Mouse (Mus musculus) hindbrain, embryonic 12.5 days (tissue): ENCODE measurements at regions not wholly inside any gene's neighbourhood (a gene's known extent, or its start where the extent isn't known, plus 50 kb on each side); places are given as distances from the start of the nearest gene placed in this dataset.

Experiments used
- ATAC-seq: fragments of 200-750 bp; cut with Nextera tagmentation; 2 replicates; pipeline ENCODE4 v1.8.0; 2017; ENCODE audit warnings: moderate TSS enrichment; ENCODE audit not compliant: low FRiP score
- H3K27ac ChIP-seq: fragments of 300-500 bp; sonication (generic); 2 replicates; pipeline ENCODE4 v1.5.1; 2016; ENCODE audit warnings: mild to moderate bottlenecking
- H3K27me3 ChIP-seq: fragments of 300-500 bp; sonication (generic); 2 replicates; pipeline ENCODE4 v1.6.1; 2016; ENCODE audit warnings: mild to moderate bottlenecking
- H3K36me3 ChIP-seq: fragments of 300-500 bp; sonication (generic); 2 replicates; pipeline ENCODE4 v1.6.1; 2016; ENCODE audit warnings: mild to moderate bottlenecking
- H3K4me1 ChIP-seq: fragments of 300-500 bp; sonication (generic); 2 replicates; pipeline ENCODE4 v1.6.1; 2016
- H3K4me2 ChIP-seq: fragments of 300-500 bp; sonication (generic); replicated peaks from 2 replicates; pipeline ENCODE4 v1.6.1; 2016; ENCODE audit warnings: mild to moderate bottlenecking
- H3K4me3 ChIP-seq: fragments of 300-500 bp; sonication (generic); 2 replicates; pipeline ENCODE4 v1.5.1; 2016; ENCODE audit warnings: mild to moderate bottlenecking
- H3K9ac ChIP-seq: fragments of 300-500 bp; sonication (generic); 2 replicates; pipeline ENCODE4 v1.6.1; 2016; ENCODE audit warnings: mild to moderate bottlenecking, moderate library complexity
- H3K9me3 ChIP-seq: fragments of 300-500 bp; sonication (generic); replicated peaks from 2 replicates; pipeline ENCODE4 v1.6.1; 2016; ENCODE audit warnings: mild to moderate bottlenecking
- WGBS: fragments of 180-500 bp; shearing (Covaris S2); methylation state at CpG from one replicate; pipeline ENCODE4 v1.1.7; 2016; 5-methylcytosine and 5-hydroxymethylcytosine counted together

GRCm38 (mm10) chr14:58939086-58939485 lies 203.6 kb downstream of the 1700129C05Rik start:
- Histone ChIP-seq H3K27ac (no peak overlapping the region), H3K27me3 (0 out of 2 replicates have a peak, but pooled peaks cover 5% of the 10 kb centered on the region), H3K36me3 (no peaks in the 10 kb centered on the region), H3K9ac (no peak overlapping the region), H3K4me2 (no peak overlapping the region), H3K9me3 (no peaks in the 10 kb centered on the region), H3K4me1 (peaks cover 16% of the 10 kb centered on the region), H3K4me3 (no peak overlapping the region)
- ATAC-seq = no peak
- 89% methylated on average over 1 of the region's 1 CpGs for WGBS

GRCm38 (mm10) chr14:58938601-58938970 lies 204.1 kb downstream of the 1700129C05Rik start:
- no peak overlapping the region for H3K9ac ChIP-seq
- no peak overlapping the region for H3K4me2 ChIP-seq
- H3K4me3 ChIP-seq = no peak overlapping the region
- peaks cover 16% of the 10 kb centered on the region for H3K4me1 ChIP-seq
- 0 out of 2 replicates have a peak, but pooled peaks cover 5% of the 10 kb centered on the region for H3K27me3 ChIP-seq
- no peak for ATAC-seq
- 42% methylated on average over 5 of the region's 5 CpGs for WGBS
- H3K27ac ChIP-seq = no peak overlapping the region
- H3K36me3 ChIP-seq = no peaks in the 10 kb centered on the region
- H3K9me3 ChIP-seq = no peaks in the 10 kb centered on the region

- Histone ChIP-seq H3K27me3 (0 out of 2 replicates have a peak, but pooled peaks cover 5% of the 10 kb centered on the region), H3K4me2 (peak overlapping the region; percentile 35; the same call in 1 of the 2 replicates), H3K9ac (no peak overlapping the region), H3K9me3 (no peaks in the 10 kb centered on the region), H3K4me1 (peaks cover 16% of the 10 kb centered on the region), H3K27ac (0 out of 2 replicates have a peak overlapping the region, but pooled peaks have one; percentile 35), H3K36me3 (no peaks in the 10 kb centered on the region), H3K4me3 (no peak overlapping the region)
- WGBS = 39% methylated on average over 12 of the region's 12 CpGs
- peak; percentile 71 for ATAC-seq
Observed at GRCm38 (mm10) chr14:58937791-58938600, 204.7 kb downstream of the 1700129C05Rik start.

- Histone ChIP-seq H3K4me1 (peaks cover 16% of the 10 kb centered on the region), H3K4me2 (peak overlapping the region; percentile 35; the same call in 1 of the 2 replicates), H3K27ac (0 out of 2 replicates have a peak overlapping the region, but pooled peaks have one; percentile 35), H3K36me3 (no peaks in the 10 kb centered on the region), H3K9ac (no peak overlapping the region), H3K27me3 (0 out of 2 replicates have a peak, but pooled peaks cover 5% of the 10 kb centered on the region), H3K9me3 (no peaks in the 10 kb centered on the region), H3K4me3 (no peak overlapping the region)
- 11% methylated on average over 8 of the region's 8 CpGs for WGBS
- peak; percentile 56 for ATAC-seq
Observed at GRCm38 (mm10) chr14:58937331-58937730, 205.4 kb downstream of the 1700129C05Rik start.

- 40% methylated on average over 2 of the region's 2 CpGs for WGBS
- Histone ChIP-seq H3K27me3 (0 out of 2 replicates have a peak, but pooled peaks cover 5% of the 10 kb centered on the region), H3K4me3 (no peak overlapping the region), H3K36me3 (no peaks in the 10 kb centered on the region), H3K4me2 (no peak overlapping the region), H3K9ac (no peak overlapping the region), H3K9me3 (no peaks in the 10 kb centered on the region), H3K27ac (no peak overlapping the region), H3K4me1 (peaks cover 16% of the 10 kb centered on the region)
- ATAC-seq = no peak
Observed at GRCm38 (mm10) chr14:58936131-58936530, 206.6 kb downstream of the 1700129C05Rik start.

GRCm38 (mm10) chr14:58917853-58918252 lies 224.8 kb downstream of the 1700129C05Rik start:
- no peak for ATAC-seq
- H3K4me3 ChIP-seq = no peak overlapping the region
- H3K4me1 ChIP-seq = no peaks in the 10 kb centered on the region
- no peak overlapping the region for H3K9ac ChIP-seq
- no peak overlapping the region for H3K4me2 ChIP-seq
- H3K9me3 ChIP-seq = no peaks in the 10 kb centered on the region
- no peaks in the 10 kb centered on the region for H3K27me3 ChIP-seq
- H3K36me3 ChIP-seq = no peaks in the 10 kb centered on the region
- WGBS = 78% methylated on average over 9 of the region's 9 CpGs
- H3K27ac ChIP-seq = no peak overlapping the region

GRCm38 (mm10) chr14:58917228-58917627 lies 225.5 kb downstream of the 1700129C05Rik start:
- H3K4me2 ChIP-seq = no peak overlapping the region
- H3K4me1 ChIP-seq = no peaks in the 10 kb centered on the region
- H3K9me3 ChIP-seq = no peaks in the 10 kb centered on the region
- no peaks in the 10 kb centered on the region for H3K27me3 ChIP-seq
- H3K4me3 ChIP-seq = no peak overlapping the region
- no peak for ATAC-seq
- no peaks in the 10 kb centered on the region for H3K36me3 ChIP-seq
- 80% methylated on average over 3 of the region's 3 CpGs for WGBS
- no peak overlapping the region for H3K9ac ChIP-seq
- no peak overlapping the region for H3K27ac ChIP-seq

- H3K27me3 ChIP-seq = no peaks in the 10 kb centered on the region
- WGBS = 87% methylated on average over 3 of the region's 3 CpGs
- no peaks in the 10 kb centered on the region for H3K36me3 ChIP-seq
- no peak overlapping the region for H3K4me3 ChIP-seq
- no peaks in the 10 kb centered on the region for H3K4me1 ChIP-seq
- no peak overlapping the region for H3K4me2 ChIP-seq
- no peak overlapping the region for H3K27ac ChIP-seq
- H3K9ac ChIP-seq = no peak overlapping the region
- no peak for ATAC-seq
- 0 out of 2 replicates have a peak, but pooled peaks cover 4% of the 10 kb centered on the region for H3K9me3 ChIP-seq
Observed at GRCm38 (mm10) chr14:58914937-58915336, 227.8 kb downstream of the 1700129C05Rik start.

GRCm38 (mm10) chr14:58910846-58911245 lies 231.8 kb downstream of the 1700129C05Rik start:
- H3K4me2 ChIP-seq = no peak overlapping the region
- H3K27me3 ChIP-seq = no peaks in the 10 kb centered on the region
- H3K27ac ChIP-seq = no peak overlapping the region
- no peak overlapping the region for H3K9ac ChIP-seq
- no peak overlapping the region for H3K4me3 ChIP-seq
- H3K9me3 ChIP-seq = 0 out of 2 replicates have a peak, but pooled peaks cover 4% of the 10 kb centered on the region
- ATAC-seq = no peak
- H3K4me1 ChIP-seq = no peaks in the 10 kb centered on the region
- WGBS = 81% methylated on average over 1 of the region's 1 CpGs
- no peaks in the 10 kb centered on the region for H3K36me3 ChIP-seq

- Histone ChIP-seq H3K27me3 (no peaks in the 10 kb centered on the region), H3K4me1 (no peaks in the 10 kb centered on the region), H3K9me3 (0 out of 2 replicates have a peak, but pooled peaks cover 4% of the 10 kb centered on the region), H3K36me3 (no peaks in the 10 kb centered on the region), H3K4me2 (no peak overlapping the region), H3K27ac (no peak overlapping the region), H3K4me3 (no peak overlapping the region), H3K9ac (no peak overlapping the region)
- WGBS = 60% methylated on average over 3 of the region's 3 CpGs
- ATAC-seq = no peak
Observed at GRCm38 (mm10) chr14:58907932-58908331, 234.8 kb downstream of the 1700129C05Rik start.

GRCm38 (mm10) chr14:58907359-58907758 lies 235.3 kb downstream of the 1700129C05Rik start:
- Histone ChIP-seq H3K9me3 (0 out of 2 replicates have a peak, but pooled peaks cover 4% of the 10 kb centered on the region), H3K27ac (no peak overlapping the region), H3K36me3 (no peaks in the 10 kb centered on the region), H3K4me2 (no peak overlapping the region), H3K4me3 (no peak overlapping the region), H3K9ac (no peak overlapping the region), H3K27me3 (no peaks in the 10 kb centered on the region), H3K4me1 (no peaks in the 10 kb centered on the region)
- 80% methylated on average over 3 of the region's 3 CpGs for WGBS
- ATAC-seq = no peak

GRCm38 (mm10) chr14:58906631-58907030 lies 236.1 kb downstream of the 1700129C05Rik start:
- 78% methylated on average over 4 of the region's 4 CpGs for WGBS
- no peaks in the 10 kb centered on the region for H3K36me3 ChIP-seq
- H3K9me3 ChIP-seq = 0 out of 2 replicates have a peak, but pooled peaks cover 4% of the 10 kb centered on the region
- no peak overlapping the region for H3K9ac ChIP-seq
- ATAC-seq = no peak
- no peaks in the 10 kb centered on the region for H3K27me3 ChIP-seq
- no peak overlapping the region for H3K4me2 ChIP-seq
- no peak overlapping the region for H3K4me3 ChIP-seq
- H3K4me1 ChIP-seq = no peaks in the 10 kb centered on the region
- H3K27ac ChIP-seq = no peak overlapping the region
